Mouse (Mus musculus): ENCODE data around the gene Olfr763.
"Not testable (repeated sequence)": the region's sequence is repeated elsewhere in the genome, so short reads cannot be mapped to it uniquely, and the experiment has no call there.

The Olfr763 gene

GRCm38 (mm10) chr10:129039796-129040195 lies 29.2 kb downstream of the Olfr763 start, which contains the start of gene Olfr764-ps1:
TSS of gene Olfr764-ps1 (minus strand) at chr10:129039896.
- DNase-seq (ENCODE audit: extremely low spot score, low spot score), result no peak

- DNase-seq (ENCODE audit: extremely low spot score, low spot score), result not testable (repeated sequence)
These were observed 39.3 kb downstream of the Olfr763 start, which contains the start of gene Olfr765 for GRCm38 (mm10) chr10:129049898-129050297. TSS of gene Olfr765 (minus strand) at chr10:129049998.
